Mouse (Mus musculus) stomach, postnatal 0 days (tissue): ENCODE results near the gene Ypel2.

Experiments used
- CTCF ChIP-seq: IDR thresholded peaks from 2 replicates; pipeline ENCODE4 v1.5.1; 2016; ENCODE audit warnings: antibody characterized with exemption, low read depth, mild to moderate bottlenecking, moderate library complexity
- EP300 ChIP-seq: optimal IDR thresholded peaks from 2 replicates; pipeline ENCODE3; 2016; ENCODE audit warnings: antibody characterized with exemption

GRCm38 (mm10) chr11:87010476-87010875 lies 17.0 kb upstream of the Ypel2 start:
- peak; percentile 86 for TF ChIP-seq CTCF
- TF ChIP-seq EP300, result no peak
